Mouse (Mus musculus): ENCODE measurements around the gene Hacd3. TPM values are rescaled to one million over a fixed set of nuclear protein-coding genes. Genes with fewer than 3 reads are reported as not detected.
A peak's percentile ranks its signal among the peaks of the same experiment; 100 is the strongest.

The Hacd3 gene
- polyA plus RNA-seq, 1 experiment = 1.6 TPM

GRCm38 (mm10) chr9:64938535-64938934 lies 83.0 kb downstream of the Hacd3 start:
- H3K4me1 ChIP-seq = peaks cover 82% of the 10 kb centered on the region
- H3K4me3 ChIP-seq (replicated peaks) = peak overlapping the region; percentile 90
- H3K9me3 ChIP-seq = no peaks in the 10 kb centered on the region
- no peaks in the 10 kb centered on the region for H3K27me3 ChIP-seq (replicated peaks)
- TF ChIP-seq FLI1 (IDR thresholded peaks at IDR 0.05; ENCODE audit: low read length) (no peak), GATA1 (IDR thresholded peaks at IDR 0.05; ENCODE audit: borderline replicate concordance, low read length) (peak; percentile 54; the same call in 1 of the 3 replicates)
- peaks cover 11% of the 10 kb centered on the region for H3K36me3 ChIP-seq (replicated peaks; ENCODE audit: low read length)

DNA sequence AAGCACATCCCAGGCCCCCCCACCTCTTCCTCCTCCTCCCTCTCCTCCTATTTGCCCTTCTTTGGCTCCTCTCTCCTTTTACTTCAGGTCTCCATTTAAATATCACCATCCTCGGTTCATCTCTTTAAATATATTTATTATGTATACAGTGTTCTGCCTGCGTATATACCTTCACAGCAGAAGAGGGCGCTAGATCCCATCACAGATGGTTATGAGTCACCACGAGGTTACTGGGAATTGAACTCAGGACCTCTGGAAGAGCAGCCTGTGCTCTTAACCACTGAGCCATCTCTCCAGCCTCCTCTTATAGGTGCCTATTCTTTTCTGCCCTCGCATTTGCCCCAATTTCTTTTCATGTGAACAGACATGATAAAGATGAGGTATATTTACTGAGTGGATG lies 84.0 kb downstream of the Hacd3 start:
- peaks cover 92% of the 10 kb centered on the region for H3K4me1 ChIP-seq

More for the DNA sequence above, 84.0 kb downstream of the Hacd3 start:
- no peak for TF ChIP-seq FLI1 (IDR thresholded peaks at IDR 0.05; ENCODE audit: low read length)
- TF ChIP-seq GATA1 (IDR thresholded peaks at IDR 0.05; ENCODE audit: borderline replicate concordance, low read length) = no peak
- H3K4me3 ChIP-seq (replicated peaks) = no peak overlapping the region
- H3K9me3 ChIP-seq = no peaks in the 10 kb centered on the region
- H3K27me3 ChIP-seq (replicated peaks) = no peaks in the 10 kb centered on the region
- peaks cover 5% of the 10 kb centered on the region for H3K36me3 ChIP-seq (replicated peaks; ENCODE audit: low read length)

Other genes starting within 250 kb of the Hacd3 start
- 2.2 and 3.2 TPM in 2 replicates for gene Dennd4a, start 210.4 kb downstream of the Hacd3 start, polyA plus RNA-seq (2012; ENCODE audit: insufficient read depth, low replicate concordance)
- gene Slc24a1, start 70.1 kb downstream of the Hacd3 start, polyA plus RNA-seq (2012; ENCODE audit: insufficient read depth, low replicate concordance) = 0.85 TPM in 1 of 2 replicates, not detected in the other
- gene Ints14, start 60.8 kb downstream of the Hacd3 start, polyA plus RNA-seq (2012; ENCODE audit: insufficient read depth, low replicate concordance) = 37.0 and 41.7 TPM in 2 replicates
- 0.41 and 2.4 TPM in 2 replicates for gene Dpp8, start 10.7 kb upstream of the Hacd3 start, polyA plus RNA-seq (2012; ENCODE audit: insufficient read depth, low replicate concordance)
- 0.08 TPM in 1 of 2 replicates, not detected in the other for gene Igdcc4, start 79.8 kb upstream of the Hacd3 start, polyA plus RNA-seq (2012; ENCODE audit: insufficient read depth, low replicate concordance)
- not detected in 2 replicates for gene Igdcc3, start 119.5 kb upstream of the Hacd3 start, polyA plus RNA-seq (2012; ENCODE audit: insufficient read depth, low replicate concordance)
- 2.6 and 3.6 TPM in 2 replicates for gene Parp16, start 173.7 kb upstream of the Hacd3 start, polyA plus RNA-seq (2012; ENCODE audit: insufficient read depth, low replicate concordance)
- gene Cilp, start 243.5 kb upstream of the Hacd3 start, polyA plus RNA-seq (2012; ENCODE audit: insufficient read depth, low replicate concordance) = 0.03 TPM in 1 of 2 replicates, not detected in the other

Data from megakaryocyte, embryonic 14.5 days (primary cell).